Mouse (Mus musculus) mouse trophoblast stem cell (cell line): Measurements from ENCODE around the gene Gm11562.
"Not testable (repeated sequence)": the region's sequence is repeated elsewhere in the genome, so short reads cannot be mapped to it uniquely, and the experiment has no call there.

ENCODE experiments used
- in situ Hi-C, 2 experiments: fragments of 300-500 bp; cut with MseI, MboI; formaldehyde crosslinking; loops; 2 replicates in 1 of 2; 3 replicates in 1 of 2; pipeline ENCODE4 v1.15.1; 2025

Gm11562 gene

GRCm38 (mm10) chr11:99620335-99620734 is at the start of gene Gm11562:
TSS of gene Gm11562 (minus strand) at chr11:99620435.
- in situ Hi-C loops = no loop called here

- in situ Hi-C loops = no loop called here
Measured at GRCm38 (mm10) chr11:99665860-99666259, 45.6 kb upstream of the Gm11562 start, which contains the start of gene Krtap4-6. TSS of gene Krtap4-6 (minus strand) at chr11:99665960.

GRCm38 (mm10) chr11:99662802-99663201 is 42.6 kb upstream of the Gm11562 start:
- in situ Hi-C loops = no loop called here

- in situ Hi-C loops = no loop called here
Measured at GRCm38 (mm10) chr11:99659256-99659655, 39.0 kb upstream of the Gm11562 start.

- in situ Hi-C loops = not testable (repeated sequence)
Measured at GRCm38 (mm10) chr11:99658467-99659010, 38.3 kb upstream of the Gm11562 start, which contains the start of gene Gm11563. TSS of gene Gm11563 (minus strand) at chr11:99658960.

GRCm38 (mm10) chr11:99657051-99657450 is 36.8 kb upstream of the Gm11562 start:
- in situ Hi-C loops = no loop called here

GRCm38 (mm10) chr11:99650136-99650535 is 29.9 kb upstream of the Gm11562 start, which contains the start of gene Gm11555:
TSS of gene Gm11555 (minus strand) at chr11:99650236.
- in situ Hi-C loops = no loop called here

- in situ Hi-C loops = no loop called here
Measured at GRCm38 (mm10) chr11:99646444-99646843, 26.2 kb upstream of the Gm11562 start.

- in situ Hi-C loops = no loop called here
Measured at GRCm38 (mm10) chr11:99644351-99644750, 24.1 kb upstream of the Gm11562 start.

GRCm38 (mm10) chr11:99643635-99644139 is 23.5 kb upstream of the Gm11562 start, which contains the start of gene Krtap4-7:
TSS of gene Krtap4-7 (minus strand) at chr11:99644089.
- in situ Hi-C loops = not testable (repeated sequence)

- in situ Hi-C loops = no loop called here
Measured at GRCm38 (mm10) chr11:99640926-99641325, 20.7 kb upstream of the Gm11562 start.

- in situ Hi-C loops = no loop called here
Measured at GRCm38 (mm10) chr11:99637086-99637485, 16.9 kb upstream of the Gm11562 start.

GRCm38 (mm10) chr11:99634653-99635134 is 14.5 kb upstream of the Gm11562 start, which contains the start of gene Krtap4-2:
TSS of gene Krtap4-2 (minus strand) at chr11:99635084.
- in situ Hi-C loops = no loop called here

GRCm38 (mm10) chr11:99633293-99633692 is 13.1 kb upstream of the Gm11562 start:
- in situ Hi-C loops = no loop called here

- in situ Hi-C loops = no loop called here
Measured at GRCm38 (mm10) chr11:99630890-99631289, 10.7 kb upstream of the Gm11562 start.

GRCm38 (mm10) chr11:99628138-99628537 is 7.9 kb upstream of the Gm11562 start, which contains the start of gene Krtap4-1:
TSS of gene Krtap4-1 (minus strand) at chr11:99628238.
- in situ Hi-C loops = no loop called here

- in situ Hi-C loops = no loop called here
Measured at GRCm38 (mm10) chr11:99614796-99615363, 5.4 kb downstream of the Gm11562 start, which contains the start of gene Krtap2-4. TSS of gene Krtap2-4 (minus strand) at chr11:99614846.

GRCm38 (mm10) chr11:99610089-99610488 is 10.1 kb downstream of the Gm11562 start, which contains the start of gene Gm11937:
TSS of gene Gm11937 (minus strand) at chr11:99610189.
- in situ Hi-C loops = not testable (repeated sequence)

GRCm38 (mm10) chr11:99609126-99609525 is 11.1 kb downstream of the Gm11562 start:
- in situ Hi-C loops = no loop called here

GRCm38 (mm10) chr11:99603208-99603607 is 17.0 kb downstream of the Gm11562 start, which contains the start of gene Gm11938:
TSS of gene Gm11938 (minus strand) at chr11:99603308.
- in situ Hi-C loops = not testable (repeated sequence)

GRCm38 (mm10) chr11:99597742-99598141 is 22.5 kb downstream of the Gm11562 start, which contains the start of gene Krtap9-3:
TSS of gene Krtap9-3 (minus strand) at chr11:99598105.
- in situ Hi-C loops = not testable (repeated sequence)

- in situ Hi-C loops = no loop called here
Measured at GRCm38 (mm10) chr11:99590981-99591380, 29.3 kb downstream of the Gm11562 start, which contains the start of gene Krtap1-3. TSS of gene Krtap1-3 (minus strand) at chr11:99591339.
